Mouse (Mus musculus): ENCODE measurements around the gene Gzmf. TPM values are rescaled to one million over a fixed set of nuclear protein-coding genes. Genes with fewer than 3 reads are reported as not detected.
"Not testable (repeated sequence)": the region's sequence is repeated elsewhere in the genome, so short reads cannot be mapped to it uniquely, and the experiment has no call there.

Gzmf gene
- polyA plus RNA-seq (2015; fragmentation: Nextera tagmentation; extraction: Ambion mirVana): not detected in 2 replicates

DNA sequence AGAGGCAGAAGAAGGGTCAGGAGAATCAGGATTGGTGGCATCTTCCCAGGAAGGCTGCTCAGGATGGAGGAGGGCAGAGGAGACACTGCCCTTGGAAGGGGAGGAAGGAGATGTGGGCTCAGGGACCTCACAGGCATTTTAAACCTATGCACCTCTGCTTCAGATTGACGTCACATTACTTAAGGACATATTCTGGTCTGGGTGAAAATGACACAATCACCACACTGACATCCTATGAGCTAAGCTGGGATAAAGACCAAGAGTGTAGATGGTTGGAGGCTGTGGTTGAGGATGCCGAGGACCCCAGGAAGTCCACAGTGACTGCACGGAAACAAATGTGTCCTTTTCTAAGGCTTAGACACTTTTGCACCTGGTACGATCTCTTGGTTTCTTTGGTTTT lies at the start of gene Gzmf:
Gzmf (minus strand) TSS at position 101 of the 400 bp plus-strand sequence.
- Histone ChIP-seq H3K4me2 (no peak within 1 kb of the TSS), H3K27ac (replicated peaks) (no peak within 1 kb of the TSS), H3K4me3 (no peak within 1 kb of the TSS), H3K27me3 (no peaks in the 10 kb centered on the region), H3K9ac (no peak within 1 kb of the TSS), H3K9me3 (no peaks in the 10 kb centered on the region), H3K36me3 (no peaks in the 10 kb centered on the region), H3K4me1 (replicated peaks) (no peaks in the 10 kb centered on the region)
- ATAC-seq (ENCODE audit: low FRiP score, low read depth): no peak
- WGBS: 96% methylated on average over 4 of the region's 4 CpGs

DNA sequence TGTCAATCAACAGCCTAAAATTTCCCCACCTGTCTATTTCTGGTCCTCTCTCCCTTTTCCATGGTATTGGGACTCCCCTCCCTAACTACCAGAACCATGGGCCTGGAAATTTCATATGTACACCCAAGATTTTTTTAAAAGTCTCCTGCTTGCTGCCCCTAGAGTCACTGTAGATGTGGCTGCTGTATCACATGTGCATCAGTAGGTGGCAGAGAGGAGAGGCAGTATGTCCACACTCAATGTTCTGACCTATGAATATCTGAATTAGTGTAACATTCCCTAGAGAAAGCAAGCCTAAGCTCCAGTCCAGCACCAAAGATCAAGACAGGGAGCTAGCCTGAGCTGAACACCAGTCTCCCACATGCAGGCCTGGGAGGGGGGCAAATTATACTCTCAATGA lies 29.2 kb upstream of the Gzmf start:
- Histone ChIP-seq H3K4me3 (no peak overlapping the region), H3K27me3 (no peaks in the 10 kb centered on the region), H3K36me3 (no peaks in the 10 kb centered on the region), H3K4me2 (no peak overlapping the region), H3K9ac (no peak overlapping the region), H3K9me3 (no peaks in the 10 kb centered on the region), H3K4me1 (replicated peaks) (no peaks in the 10 kb centered on the region), H3K27ac (replicated peaks) (no peak overlapping the region)
- no peak for ATAC-seq (ENCODE audit: low FRiP score, low read depth)

DNA sequence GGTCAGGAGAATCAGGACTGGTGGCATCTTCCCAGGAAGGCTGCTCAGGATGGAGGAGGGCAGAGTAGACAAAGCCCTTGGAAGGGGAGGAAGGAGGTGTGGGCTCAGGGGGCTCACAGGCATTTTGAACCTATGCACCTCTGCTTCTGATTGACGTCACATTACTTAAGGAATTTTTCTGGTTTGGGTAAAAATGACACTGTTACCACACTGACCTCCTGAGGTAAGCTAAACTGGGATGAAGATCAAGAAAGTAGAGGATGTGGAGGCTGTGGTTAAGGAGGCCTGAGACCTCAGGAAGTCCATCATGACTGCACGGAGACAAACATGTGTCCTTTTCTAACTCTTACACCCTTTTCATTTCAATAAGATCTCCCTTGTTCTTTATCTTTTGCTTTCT lies 23.3 kb upstream of the Gzmf start, which contains the start of gene Gzmc:
Gzmc (minus strand) TSS at position 101 of the 400 bp plus-strand sequence.
- Histone ChIP-seq H3K9me3 (no peaks in the 10 kb centered on the region), H3K27me3 (no peaks in the 10 kb centered on the region), H3K4me1 (replicated peaks) (no peaks in the 10 kb centered on the region), H3K9ac (no peak within 1 kb of the TSS), H3K27ac (replicated peaks) (no peak within 1 kb of the TSS), H3K36me3 (no peaks in the 10 kb centered on the region), H3K4me3 (no peak within 1 kb of the TSS), H3K4me2 (no peak within 1 kb of the TSS)
- 89% methylated on average over 2 of the region's 2 CpGs for WGBS
- no peak for ATAC-seq (ENCODE audit: low FRiP score, low read depth)

DNA sequence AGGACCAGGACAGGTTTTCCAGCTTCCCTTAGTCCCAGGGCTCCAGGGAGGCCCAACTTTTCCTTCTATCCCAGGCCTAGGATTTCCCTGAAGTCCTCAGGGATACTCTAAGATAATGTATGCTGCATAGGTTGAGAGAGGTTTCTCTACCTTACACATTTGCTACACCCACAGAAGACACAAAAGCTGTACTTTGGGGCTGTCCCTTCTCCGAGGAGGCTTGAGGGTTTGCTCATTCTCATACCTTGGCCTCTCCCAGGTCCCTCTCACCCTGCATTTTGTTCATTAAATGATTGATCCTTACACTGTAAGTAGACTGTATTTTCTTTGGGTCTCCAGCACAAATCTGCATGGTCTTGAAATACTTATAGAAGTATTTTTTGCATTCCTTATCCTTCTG lies 5.6 kb downstream of the Gzmf start:
- no peak for ATAC-seq (ENCODE audit: low FRiP score, low read depth)
- Histone ChIP-seq H3K4me2 (no peak overlapping the region), H3K9me3 (no peaks in the 10 kb centered on the region), H3K27me3 (no peaks in the 10 kb centered on the region), H3K9ac (no peak overlapping the region), H3K27ac (replicated peaks) (no peak overlapping the region), H3K4me3 (no peak overlapping the region), H3K36me3 (no peaks in the 10 kb centered on the region), H3K4me1 (replicated peaks) (no peaks in the 10 kb centered on the region)
- 96% methylated on average over 1 of the region's 1 CpGs for WGBS

DNA sequence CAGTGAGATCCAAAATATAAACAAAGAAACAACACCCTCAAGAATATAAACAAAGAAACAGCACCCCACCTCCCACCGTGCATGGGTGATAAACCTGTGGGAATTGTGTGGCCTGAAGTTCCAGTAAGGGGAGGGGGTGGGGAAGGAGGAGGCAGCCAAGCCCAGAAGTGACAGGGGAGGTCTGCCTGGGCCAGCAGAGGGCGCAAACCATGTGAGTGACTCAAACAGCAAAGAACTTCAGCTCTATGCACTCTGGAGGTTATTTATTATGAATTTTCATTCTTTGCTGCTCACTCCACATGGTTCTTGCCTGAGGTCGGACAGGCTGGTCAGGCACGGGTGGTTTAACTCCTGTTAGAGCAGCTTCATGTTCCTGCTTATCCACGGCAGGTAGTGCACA lies 6.2 kb downstream of the Gzmf start:
- not testable (repeated sequence) for H3K27me3 ChIP-seq; H3K27ac ChIP-seq (replicated peaks); H3K4me3 ChIP-seq; H3K4me2 ChIP-seq; H3K9me3 ChIP-seq; ATAC-seq (ENCODE audit: low FRiP score, low read depth); H3K9ac ChIP-seq; H3K4me1 ChIP-seq (replicated peaks); H3K36me3 ChIP-seq
- WGBS: 47% methylated on average over 5 of the region's 5 CpGs

DNA sequence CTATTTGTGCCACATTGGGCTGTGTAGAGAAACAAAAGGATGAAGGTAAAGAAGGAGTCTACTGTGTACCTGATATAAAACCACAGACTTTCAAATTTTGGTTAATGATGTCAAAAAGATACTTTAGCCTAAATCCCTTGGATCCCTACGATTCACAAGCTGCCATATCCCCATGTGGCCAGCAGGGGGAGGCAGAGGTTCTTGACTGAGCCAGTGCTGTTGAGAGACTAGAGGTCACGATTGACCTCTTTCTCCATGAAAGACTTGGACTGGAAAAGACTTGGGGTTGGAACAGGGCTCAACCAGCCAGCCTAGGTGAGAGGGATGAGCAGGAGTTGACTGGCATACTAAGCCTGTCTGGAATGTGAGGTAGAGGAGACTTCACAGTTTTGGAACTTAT lies 7.2 kb downstream of the Gzmf start:
- no peak overlapping the region for H3K4me3 ChIP-seq
- H3K9ac ChIP-seq: no peak overlapping the region
- ATAC-seq (ENCODE audit: low FRiP score, low read depth): no peak
- 15% methylated on average over 2 of the region's 2 CpGs for WGBS
- no peaks in the 10 kb centered on the region for H3K9me3 ChIP-seq
- no peak overlapping the region for H3K27ac ChIP-seq (replicated peaks)
- no peak overlapping the region for H3K4me2 ChIP-seq
- H3K36me3 ChIP-seq: no peaks in the 10 kb centered on the region
- no peaks in the 10 kb centered on the region for H3K4me1 ChIP-seq (replicated peaks)
- no peaks in the 10 kb centered on the region for H3K27me3 ChIP-seq

DNA sequence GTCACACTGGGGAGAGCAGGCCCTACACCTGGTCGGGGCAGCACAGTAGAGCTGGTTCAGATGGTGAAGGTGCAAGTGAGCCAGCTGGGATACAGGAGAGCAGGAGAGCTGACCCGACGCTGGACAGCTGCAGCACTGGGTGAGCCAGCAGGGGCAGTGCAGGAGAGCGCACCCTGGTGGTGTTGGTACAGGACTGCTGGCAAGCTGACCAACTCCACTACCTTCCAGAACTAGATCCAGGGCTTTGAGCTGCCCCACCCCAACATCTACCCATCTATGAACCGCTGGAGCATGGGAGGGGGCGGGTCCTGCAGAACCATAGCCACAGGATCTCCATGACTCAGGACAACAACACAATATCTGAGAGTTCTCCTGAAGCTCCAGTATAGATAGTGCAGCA lies 24.3 kb downstream of the Gzmf start:
- ATAC-seq (ENCODE audit: low FRiP score, low read depth): no peak
- no peaks in the 10 kb centered on the region for H3K9me3 ChIP-seq
- H3K4me3 ChIP-seq: no peak overlapping the region
- H3K9ac ChIP-seq: no peak overlapping the region
- 63% methylated on average over 6 of the region's 6 CpGs for WGBS
- no peaks in the 10 kb centered on the region for H3K36me3 ChIP-seq
- H3K4me1 ChIP-seq (replicated peaks): no peaks in the 10 kb centered on the region
- no peak overlapping the region for H3K27ac ChIP-seq (replicated peaks)
- no peak overlapping the region for H3K4me2 ChIP-seq
- H3K27me3 ChIP-seq: no peaks in the 10 kb centered on the region

DNA sequence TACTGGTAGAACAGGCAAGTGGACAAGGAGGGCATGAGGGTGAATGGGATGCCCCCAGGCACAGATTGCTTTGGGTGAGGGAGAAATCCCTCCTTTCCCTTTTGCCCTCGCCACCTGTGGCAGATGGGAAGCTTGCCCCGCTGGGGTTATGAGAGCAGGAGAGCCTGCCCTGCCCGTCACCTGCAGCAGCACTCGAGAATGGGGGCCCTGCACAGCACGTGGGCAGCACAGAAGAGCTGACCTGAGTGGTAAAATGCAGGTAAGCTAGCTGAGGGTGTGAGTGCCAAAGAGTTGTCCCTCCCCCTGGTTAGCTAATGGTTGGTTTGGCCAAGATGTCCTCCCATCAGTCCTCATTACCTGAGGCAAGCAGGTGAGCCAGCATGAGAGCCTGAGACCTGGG lies 24.7 kb downstream of the Gzmf start:
- no peak for ATAC-seq (ENCODE audit: low FRiP score, low read depth)
- Histone ChIP-seq H3K36me3 (no peaks in the 10 kb centered on the region), H3K27me3 (no peaks in the 10 kb centered on the region), H3K9ac (no peak overlapping the region), H3K9me3 (no peaks in the 10 kb centered on the region), H3K4me3 (no peak overlapping the region), H3K4me1 (replicated peaks) (no peaks in the 10 kb centered on the region), H3K4me2 (no peak overlapping the region), H3K27ac (replicated peaks) (no peak overlapping the region)
- WGBS: 81% methylated on average over 5 of the region's 5 CpGs

DNA sequence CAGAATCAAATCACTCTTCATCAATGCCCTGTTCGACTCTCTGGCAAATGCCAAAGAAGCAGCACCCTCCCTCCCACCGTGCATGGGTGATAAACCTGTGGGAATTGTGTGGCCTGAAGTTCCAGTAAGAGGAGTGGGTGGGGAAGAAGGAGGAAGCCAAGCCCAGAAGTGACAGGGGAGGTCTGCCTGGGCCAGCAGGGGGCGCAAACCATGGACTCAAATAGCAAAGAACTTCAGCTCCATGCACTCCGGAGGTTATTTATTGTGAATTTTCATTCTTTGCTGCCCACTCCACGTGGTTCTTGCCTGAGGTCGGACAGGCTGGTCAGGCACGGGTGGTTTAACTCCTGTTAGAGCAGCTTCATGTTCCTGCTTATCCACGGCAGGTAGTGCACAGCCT lies 33.6 kb downstream of the Gzmf start:
- not testable (repeated sequence) for H3K4me3 ChIP-seq; H3K27ac ChIP-seq (replicated peaks); H3K9ac ChIP-seq; H3K4me1 ChIP-seq (replicated peaks); H3K36me3 ChIP-seq; H3K27me3 ChIP-seq; H3K4me2 ChIP-seq; ATAC-seq (ENCODE audit: low FRiP score, low read depth); H3K9me3 ChIP-seq
- WGBS: 25% methylated on average over 8 of the region's 8 CpGs

DNA sequence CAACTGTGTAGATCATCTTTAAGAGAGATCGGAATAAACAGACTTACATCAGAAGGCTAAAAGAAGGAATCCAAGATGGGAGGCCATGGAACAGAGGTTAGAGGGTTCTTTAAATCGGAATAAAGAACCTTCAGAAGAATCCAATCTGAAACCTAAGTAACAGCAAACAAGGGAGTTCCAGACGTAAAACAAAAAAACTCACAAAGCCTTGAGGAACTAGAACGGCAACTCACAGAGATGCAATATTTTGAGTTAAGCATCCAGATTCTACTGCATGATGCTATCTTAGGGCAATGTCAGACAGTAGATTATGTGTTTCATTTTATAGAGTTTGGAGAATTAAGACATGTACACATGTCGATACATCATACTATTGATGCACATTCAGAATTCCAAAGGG lies 36.7 kb downstream of the Gzmf start, which contains the start of gene Gzmn:
Gzmn (minus strand) TSS at position 101 of the 400 bp plus-strand sequence.
- Histone ChIP-seq H3K4me1 (replicated peaks) (no peaks in the 10 kb centered on the region), H3K9ac (no peak within 1 kb of the TSS), H3K9me3 (no peaks in the 10 kb centered on the region), H3K4me3 (no peak within 1 kb of the TSS), H3K36me3 (no peaks in the 10 kb centered on the region), H3K27me3 (no peaks in the 10 kb centered on the region), H3K27ac (replicated peaks) (no peak within 1 kb of the TSS), H3K4me2 (no peak within 1 kb of the TSS)
- 90% methylated on average over 5 of the region's 5 CpGs for WGBS
- no peak for ATAC-seq (ENCODE audit: low FRiP score, low read depth)

DNA sequence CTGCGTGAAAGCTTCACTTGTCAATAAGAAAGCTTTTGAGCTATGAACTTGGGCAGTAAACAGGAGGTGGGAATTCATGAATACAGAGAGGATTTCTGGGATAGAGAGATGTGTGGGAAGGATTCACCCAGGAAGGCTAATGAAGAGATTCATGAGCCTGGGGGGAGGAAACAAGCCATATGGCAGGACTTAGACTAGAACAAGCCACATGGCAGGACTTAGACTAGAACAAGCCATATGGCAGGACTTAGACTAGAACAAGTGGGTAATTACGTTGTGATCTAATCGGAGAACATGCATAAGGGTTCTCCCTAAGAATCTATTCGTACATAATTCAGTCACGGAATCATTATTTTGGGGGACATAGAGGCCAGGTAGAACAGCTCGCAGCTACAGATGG lies 37.8 kb downstream of the Gzmf start:
- Histone ChIP-seq H3K36me3 (no peaks in the 10 kb centered on the region), H3K4me3 (no peak overlapping the region), H3K27me3 (no peaks in the 10 kb centered on the region), H3K9ac (no peak overlapping the region), H3K27ac (replicated peaks) (no peak overlapping the region), H3K4me1 (replicated peaks) (no peaks in the 10 kb centered on the region), H3K4me2 (no peak overlapping the region), H3K9me3 (no peaks in the 10 kb centered on the region)
- ATAC-seq (ENCODE audit: low FRiP score, low read depth): no peak
- 92% methylated on average over 6 of the region's 6 CpGs for WGBS

DNA sequence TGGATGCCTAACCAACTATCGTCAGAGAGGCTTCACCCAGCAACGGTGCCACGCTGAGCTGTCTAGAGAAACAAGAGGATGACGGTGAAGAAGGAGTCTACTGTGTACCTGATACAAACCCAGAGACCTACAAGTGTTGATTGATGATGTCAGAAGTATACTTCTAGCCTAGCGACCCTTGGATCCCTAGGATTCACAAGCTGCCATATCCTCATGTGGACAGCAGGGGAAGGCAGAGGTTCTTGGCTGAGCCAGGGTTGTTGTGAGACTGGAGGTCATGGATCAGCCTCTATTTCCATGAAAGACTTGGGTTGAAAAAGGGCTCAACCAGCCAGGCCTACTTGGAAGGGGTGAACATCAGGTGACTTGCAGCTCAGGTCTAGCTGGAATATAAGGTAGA lies 38.5 kb downstream of the Gzmf start:
- no peaks in the 10 kb centered on the region for H3K9me3 ChIP-seq
- no peak overlapping the region for H3K4me3 ChIP-seq
- no peak overlapping the region for H3K27ac ChIP-seq (replicated peaks)
- no peak overlapping the region for H3K9ac ChIP-seq
- no peak for ATAC-seq (ENCODE audit: low FRiP score, low read depth)
- H3K36me3 ChIP-seq: no peaks in the 10 kb centered on the region
- 93% methylated on average over 5 of the region's 5 CpGs for WGBS
- no peaks in the 10 kb centered on the region for H3K27me3 ChIP-seq
- H3K4me1 ChIP-seq (replicated peaks): no peaks in the 10 kb centered on the region
- H3K4me2 ChIP-seq: no peak overlapping the region

DNA sequence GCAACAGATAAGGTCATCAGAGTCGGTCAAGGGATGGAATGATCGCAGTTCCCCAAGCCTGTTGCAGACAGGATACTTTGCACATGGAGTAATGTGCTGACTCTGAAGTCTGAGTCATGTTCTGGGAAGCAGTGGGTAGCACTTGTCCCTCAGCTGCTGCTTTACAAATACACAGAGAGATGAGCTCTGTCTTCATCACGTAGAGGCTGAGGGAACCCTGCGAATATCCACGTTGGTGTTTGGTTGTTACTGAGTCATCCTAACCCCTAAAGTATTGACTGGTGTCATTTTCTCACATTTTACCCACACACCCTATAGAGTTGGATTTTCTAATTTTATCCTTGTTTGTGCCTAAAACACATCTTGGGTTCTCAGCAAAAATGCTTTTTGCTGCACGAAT lies 43.2 kb downstream of the Gzmf start:
- no peaks in the 10 kb centered on the region for H3K4me1 ChIP-seq (replicated peaks)
- no peaks in the 10 kb centered on the region for H3K9me3 ChIP-seq
- no peak overlapping the region for H3K4me3 ChIP-seq
- no peak overlapping the region for H3K9ac ChIP-seq
- no peaks in the 10 kb centered on the region for H3K27me3 ChIP-seq
- no peak overlapping the region for H3K4me2 ChIP-seq
- 86% methylated on average over 6 of the region's 6 CpGs for WGBS
- H3K36me3 ChIP-seq: no peaks in the 10 kb centered on the region
- no peak overlapping the region for H3K27ac ChIP-seq (replicated peaks)
- no peak for ATAC-seq (ENCODE audit: low FRiP score, low read depth)

Measured in hindbrain, embryonic 15.5 days (tissue).